Mouse (Mus musculus): ENCODE data around the gene Foxl2. TPM values are rescaled to one million over a fixed set of nuclear protein-coding genes. Genes with fewer than 3 reads are reported as not detected.

The Foxl2 gene
- not detected in 2 replicates for polyA plus RNA-seq (2015; fragmentation: Nextera tagmentation; extraction: Ambion mirVana)

GRCm38 (mm10) chr9:98955103-98955715, at the start of gene Foxl2:
Foxl2 (plus strand) TSS chr9:98955288.
- Histone ChIP-seq H3K27me3 (ENCODE audit: control insufficient read depth, insufficient read depth, low read depth, low read length) (peaks cover 93% of the 10 kb centered on the region), H3K4me2 (ENCODE audit: low read depth, low read length) (peak within 1 kb of the TSS; percentile 70), H3K4me3 (ENCODE audit: low read length) (peak within 1 kb of the TSS; percentile 48), H3K36me3 (ENCODE audit: control insufficient read depth, insufficient read depth, low read length) (no peaks in the 10 kb centered on the region), H3K9ac (ENCODE audit: low read length) (no peak within 1 kb of the TSS; the same call in 1 of the 2 replicates), H3K9me3 (ENCODE audit: control insufficient read depth, low read length) (no peaks in the 10 kb centered on the region), H3K27ac (ENCODE audit: low read length) (no peak within 1 kb of the TSS), H3K4me1 (replicated peaks; ENCODE audit: control insufficient read depth, insufficient read depth, low read length) (peaks cover 20% of the 10 kb centered on the region)
- WGBS = under 1% methylated on average over 49 of the region's 58 CpGs
- ATAC-seq (ENCODE audit: low read depth) = peak; percentile 59

- Histone ChIP-seq H3K36me3 (ENCODE audit: control insufficient read depth, insufficient read depth, low read length) (no peaks in the 10 kb centered on the region), H3K4me3 (ENCODE audit: low read length) (no peak overlapping the region), H3K9ac (ENCODE audit: low read length) (no peak overlapping the region), H3K27ac (ENCODE audit: low read length) (no peak overlapping the region), H3K27me3 (ENCODE audit: control insufficient read depth, insufficient read depth, low read depth, low read length) (no peaks in the 10 kb centered on the region), H3K4me1 (replicated peaks; ENCODE audit: control insufficient read depth, insufficient read depth, low read length) (no peaks in the 10 kb centered on the region), H3K4me2 (ENCODE audit: low read depth, low read length) (no peak overlapping the region), H3K9me3 (ENCODE audit: control insufficient read depth, low read length) (no peaks in the 10 kb centered on the region)
- no peak for ATAC-seq (ENCODE audit: low read depth)
- 88% methylated on average over 5 of the region's 5 CpGs for WGBS
Observed at GRCm38 (mm10) chr9:98920629-98921523, 34.2 kb upstream of the Foxl2 start.

- no peak overlapping the region for H3K27ac ChIP-seq (ENCODE audit: low read length)
- H3K36me3 ChIP-seq (ENCODE audit: control insufficient read depth, insufficient read depth, low read length) = no peaks in the 10 kb centered on the region
- no peaks in the 10 kb centered on the region for H3K9me3 ChIP-seq (ENCODE audit: control insufficient read depth, low read length)
- WGBS = 29% methylated on average over 6 of the region's 6 CpGs
- ATAC-seq (ENCODE audit: low read depth) = no peak
- H3K4me1 ChIP-seq (replicated peaks; ENCODE audit: control insufficient read depth, insufficient read depth, low read length) = no peaks in the 10 kb centered on the region
- no peak overlapping the region for H3K9ac ChIP-seq (ENCODE audit: low read length)
- H3K4me2 ChIP-seq (ENCODE audit: low read depth, low read length) = no peak overlapping the region
- no peaks in the 10 kb centered on the region for H3K27me3 ChIP-seq (ENCODE audit: control insufficient read depth, insufficient read depth, low read depth, low read length)
- no peak overlapping the region for H3K4me3 ChIP-seq (ENCODE audit: low read length)
Observed at GRCm38 (mm10) chr9:98923119-98923518, 32.0 kb upstream of the Foxl2 start.

GRCm38 (mm10) chr9:98924183-98924582, 30.9 kb upstream of the Foxl2 start:
- Histone ChIP-seq H3K4me1 (replicated peaks; ENCODE audit: control insufficient read depth, insufficient read depth, low read length) (no peaks in the 10 kb centered on the region), H3K4me2 (ENCODE audit: low read depth, low read length) (no peak overlapping the region), H3K27me3 (ENCODE audit: control insufficient read depth, insufficient read depth, low read depth, low read length) (no peaks in the 10 kb centered on the region), H3K9ac (ENCODE audit: low read length) (no peak overlapping the region), H3K9me3 (ENCODE audit: control insufficient read depth, low read length) (no peaks in the 10 kb centered on the region), H3K4me3 (ENCODE audit: low read length) (no peak overlapping the region), H3K36me3 (ENCODE audit: control insufficient read depth, insufficient read depth, low read length) (no peaks in the 10 kb centered on the region), H3K27ac (ENCODE audit: low read length) (no peak overlapping the region)
- WGBS = 51% methylated on average over 6 of the region's 6 CpGs
- no peak for ATAC-seq (ENCODE audit: low read depth)

GRCm38 (mm10) chr9:98929496-98929895, 25.6 kb upstream of the Foxl2 start:
- Histone ChIP-seq H3K27ac (ENCODE audit: low read length) (no peak overlapping the region), H3K27me3 (ENCODE audit: control insufficient read depth, insufficient read depth, low read depth, low read length) (no peaks in the 10 kb centered on the region), H3K9me3 (ENCODE audit: control insufficient read depth, low read length) (peaks cover 2% of the 10 kb centered on the region; the same call in 1 of the 2 replicates), H3K4me3 (ENCODE audit: low read length) (no peak overlapping the region), H3K9ac (ENCODE audit: low read length) (no peak overlapping the region), H3K4me1 (replicated peaks; ENCODE audit: control insufficient read depth, insufficient read depth, low read length) (no peaks in the 10 kb centered on the region), H3K36me3 (ENCODE audit: control insufficient read depth, insufficient read depth, low read length) (no peaks in the 10 kb centered on the region), H3K4me2 (ENCODE audit: low read depth, low read length) (no peak overlapping the region)
- ATAC-seq (ENCODE audit: low read depth) = no peak
- 90% methylated on average over 2 of the region's 2 CpGs for WGBS

DNA sequence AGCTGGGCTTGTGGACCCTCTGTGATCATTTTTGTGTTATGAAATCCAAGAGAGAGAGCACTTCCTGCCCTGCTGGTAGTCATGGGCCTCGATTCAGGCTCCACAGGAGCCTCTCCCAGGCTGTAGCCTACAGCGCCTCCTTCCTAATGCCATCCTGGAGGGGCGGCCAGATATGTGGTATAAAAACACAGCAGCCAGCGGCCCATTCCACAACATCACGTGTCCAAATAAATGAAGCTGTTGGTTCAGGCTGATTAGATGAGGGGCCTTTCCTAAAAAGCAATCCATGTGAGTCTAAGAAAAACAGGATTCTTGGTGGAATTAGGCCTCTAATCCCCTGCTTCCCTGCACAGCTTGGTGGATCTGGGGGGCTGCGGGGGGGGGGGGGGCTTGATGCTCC, 22.2 kb upstream of the Foxl2 start:
- no peak overlapping the region for H3K4me3 ChIP-seq (ENCODE audit: low read length)
- peaks cover 2% of the 10 kb centered on the region; the same call in 1 of the 2 replicates for H3K9me3 ChIP-seq (ENCODE audit: control insufficient read depth, low read length)
- H3K27ac ChIP-seq (ENCODE audit: low read length) = no peak overlapping the region
- 36% methylated on average over 6 of the region's 6 CpGs for WGBS
- no peaks in the 10 kb centered on the region for H3K4me1 ChIP-seq (replicated peaks; ENCODE audit: control insufficient read depth, insufficient read depth, low read length)
- no peak overlapping the region for H3K9ac ChIP-seq (ENCODE audit: low read length)
- H3K27me3 ChIP-seq (ENCODE audit: control insufficient read depth, insufficient read depth, low read depth, low read length) = no peaks in the 10 kb centered on the region
- no peak for ATAC-seq (ENCODE audit: low read depth)
- no peaks in the 10 kb centered on the region for H3K36me3 ChIP-seq (ENCODE audit: control insufficient read depth, insufficient read depth, low read length)
- H3K4me2 ChIP-seq (ENCODE audit: low read depth, low read length) = no peak overlapping the region

- no peaks in the 10 kb centered on the region for H3K27me3 ChIP-seq (ENCODE audit: control insufficient read depth, insufficient read depth, low read depth, low read length)
- H3K36me3 ChIP-seq (ENCODE audit: control insufficient read depth, insufficient read depth, low read length) = no peaks in the 10 kb centered on the region
- H3K4me1 ChIP-seq (replicated peaks; ENCODE audit: control insufficient read depth, insufficient read depth, low read length) = no peaks in the 10 kb centered on the region
- H3K4me2 ChIP-seq (ENCODE audit: low read depth, low read length) = no peak overlapping the region
- no peak overlapping the region for H3K27ac ChIP-seq (ENCODE audit: low read length)
- no peak for ATAC-seq (ENCODE audit: low read depth)
- WGBS = 29% methylated on average over 16 of the region's 16 CpGs
- H3K9ac ChIP-seq (ENCODE audit: low read length) = no peak overlapping the region
- H3K9me3 ChIP-seq (ENCODE audit: control insufficient read depth, low read length) = no peaks in the 10 kb centered on the region
- H3K4me3 ChIP-seq (ENCODE audit: low read length) = no peak overlapping the region
Observed at GRCm38 (mm10) chr9:98935190-98935909, 19.7 kb upstream of the Foxl2 start.

DNA sequence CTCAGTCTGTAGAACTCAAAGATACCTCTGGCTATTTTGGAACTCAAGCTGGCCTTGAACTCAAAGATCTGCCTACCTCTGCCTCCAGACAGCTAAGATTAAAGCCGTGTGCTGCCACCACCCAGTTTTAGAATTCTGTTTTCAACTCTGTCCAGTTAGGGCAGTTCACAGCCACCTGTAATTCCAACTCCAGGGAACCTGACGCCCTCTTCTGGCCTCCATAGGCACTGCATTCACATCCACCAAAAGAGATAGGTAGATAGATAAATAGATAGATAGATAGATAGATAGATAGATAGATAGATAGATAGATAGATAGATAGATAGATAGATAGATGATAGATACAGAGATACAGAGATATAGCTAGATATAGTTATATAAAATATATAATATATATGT, 15.8 kb upstream of the Foxl2 start:
- H3K4me2 ChIP-seq (ENCODE audit: low read depth, low read length) = no peak overlapping the region
- no peak overlapping the region for H3K4me3 ChIP-seq (ENCODE audit: low read length)
- no peak overlapping the region for H3K27ac ChIP-seq (ENCODE audit: low read length)
- WGBS = 13% methylated on average over 2 of the region's 2 CpGs
- H3K36me3 ChIP-seq (ENCODE audit: control insufficient read depth, insufficient read depth, low read length) = no peaks in the 10 kb centered on the region
- no peaks in the 10 kb centered on the region for H3K9me3 ChIP-seq (ENCODE audit: control insufficient read depth, low read length)
- no peak overlapping the region for H3K9ac ChIP-seq (ENCODE audit: low read length)
- no peaks in the 10 kb centered on the region for H3K4me1 ChIP-seq (replicated peaks; ENCODE audit: control insufficient read depth, insufficient read depth, low read length)
- no peak for ATAC-seq (ENCODE audit: low read depth)
- no peaks in the 10 kb centered on the region; the same call in 1 of the 2 replicates for H3K27me3 ChIP-seq (ENCODE audit: control insufficient read depth, insufficient read depth, low read depth, low read length)
